Mouse (Mus musculus): Measurements from ENCODE around the gene Men1.

- TF ChIP-seq CTCF (IDR thresholded peaks at IDR 0.05; ENCODE audit: low read depth, low read length) = no peak
- TF ChIP-seq POLR2A (IDR thresholded peaks at IDR 0.05; ENCODE audit: borderline replicate concordance, low read depth, low read length) = no peak
Observed at GRCm38 (mm10) chr19:6297641-6298040, 37.1 kb upstream of the Men1 start.
